Mouse (Mus musculus): Measurements from ENCODE around the gene Serpinb9b.
"Not testable (repeated sequence)": the region's sequence is repeated elsewhere in the genome, so short reads cannot be mapped to it uniquely, and the experiment has no call there.

Gene Serpinb9b

DNA sequence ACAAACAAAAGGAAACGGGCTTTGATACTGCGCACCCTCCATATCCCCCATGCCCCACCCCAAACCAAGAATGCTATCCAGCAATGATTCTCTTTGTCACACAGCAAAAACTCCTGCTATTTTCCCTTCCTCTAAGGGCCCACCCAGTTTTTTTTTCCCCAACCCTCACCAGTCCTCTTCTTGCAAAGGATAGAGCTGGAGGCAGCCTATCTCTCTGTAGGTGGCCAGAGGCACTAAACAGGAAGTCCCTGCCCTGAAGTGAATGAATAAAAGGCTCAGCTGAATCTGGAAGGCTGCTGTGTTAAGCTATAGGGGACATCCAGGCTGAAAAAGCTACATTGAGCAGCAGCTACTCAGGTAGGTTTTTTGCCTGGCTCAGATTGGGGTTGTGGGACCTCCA, at the start of gene Serpinb9b:
Gene Serpinb9b, plus strand, starts transcription at position 173 of the 400 bp plus-strand sequence.
- no peak for DNase-seq (ENCODE audit: low spot score)

DNA sequence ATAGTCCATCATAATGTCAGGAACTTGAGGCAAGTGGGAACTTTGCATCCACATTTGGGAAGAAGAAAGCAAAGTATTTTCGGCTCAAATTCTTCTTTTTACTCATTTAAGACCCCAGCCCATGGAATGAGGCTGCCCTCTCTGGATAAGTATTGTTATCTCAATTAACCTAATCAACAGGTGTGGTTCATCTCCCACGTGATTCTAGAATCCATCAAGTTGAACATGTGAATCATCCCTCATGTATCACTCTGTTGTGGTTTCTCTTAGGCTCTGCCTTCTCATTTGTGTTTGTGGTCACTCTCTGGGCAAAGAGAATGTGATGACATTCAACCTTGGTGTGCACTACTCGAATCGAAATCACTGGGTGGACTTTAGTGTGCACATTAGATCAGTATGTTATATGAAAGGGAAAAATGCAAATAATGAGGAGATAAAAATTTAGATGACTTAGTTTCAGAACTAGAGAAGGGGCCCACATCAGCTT, 44.6 kb upstream of the Serpinb9b start:
- DNase-seq (ENCODE audit: low spot score), result no peak

DNA sequence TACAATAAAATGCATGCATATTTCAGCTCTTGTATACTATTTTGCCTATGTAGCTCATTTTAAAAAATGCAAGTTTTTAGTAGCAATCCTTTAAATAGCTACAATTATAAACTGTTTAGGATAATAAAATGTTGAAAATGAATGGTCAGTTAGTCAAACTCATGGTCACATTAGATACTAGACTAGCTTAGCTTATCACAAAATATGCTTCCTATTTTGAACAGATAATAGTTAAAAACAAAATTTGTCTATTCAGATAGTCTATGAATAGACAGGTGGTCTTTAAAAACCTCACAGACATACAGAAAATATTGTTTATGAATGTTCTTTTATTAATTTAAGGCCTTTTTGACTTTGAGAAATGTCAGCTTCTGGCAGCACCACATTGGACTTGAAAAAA, 41.0 kb upstream of the Serpinb9b start:
- no peak for DNase-seq (ENCODE audit: low spot score)

DNA sequence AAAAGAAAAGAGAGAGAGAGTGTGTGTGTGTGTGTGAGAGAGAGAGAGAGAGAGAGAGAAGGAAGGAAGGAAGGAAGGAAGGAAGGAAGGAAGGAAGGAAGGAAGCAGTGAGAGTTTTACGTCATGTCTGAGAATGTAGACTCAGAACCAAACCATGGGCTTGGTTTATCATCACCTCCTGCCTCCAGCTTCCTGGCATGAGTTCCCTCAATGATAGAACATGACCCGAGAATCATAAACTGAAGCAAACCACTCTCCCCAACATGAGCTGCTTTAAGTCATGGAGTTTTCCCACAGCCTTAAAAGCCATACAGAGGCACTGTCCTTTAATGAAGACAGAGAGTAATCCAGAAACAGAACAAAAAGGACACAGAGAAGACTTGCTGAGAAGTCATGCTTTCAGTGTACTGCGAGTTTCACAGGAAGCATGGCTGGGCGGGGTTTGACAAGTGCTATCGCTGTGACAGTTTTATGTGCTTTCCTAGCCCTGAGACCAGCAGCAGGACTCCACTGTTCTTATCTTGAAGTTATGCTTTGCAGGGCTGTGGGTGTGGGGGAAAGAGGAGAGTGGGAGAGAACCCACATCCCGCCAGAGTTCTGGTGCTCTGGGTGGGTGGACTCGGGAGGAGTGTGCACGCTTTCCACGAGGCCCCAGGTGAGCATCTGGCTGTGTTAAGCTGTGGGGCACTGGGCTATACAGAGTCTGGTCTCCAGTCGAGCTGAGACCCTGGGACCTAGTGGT, 33.9 kb upstream of the Serpinb9b start:
- DNase-seq (ENCODE audit: low spot score), result no peak

DNA sequence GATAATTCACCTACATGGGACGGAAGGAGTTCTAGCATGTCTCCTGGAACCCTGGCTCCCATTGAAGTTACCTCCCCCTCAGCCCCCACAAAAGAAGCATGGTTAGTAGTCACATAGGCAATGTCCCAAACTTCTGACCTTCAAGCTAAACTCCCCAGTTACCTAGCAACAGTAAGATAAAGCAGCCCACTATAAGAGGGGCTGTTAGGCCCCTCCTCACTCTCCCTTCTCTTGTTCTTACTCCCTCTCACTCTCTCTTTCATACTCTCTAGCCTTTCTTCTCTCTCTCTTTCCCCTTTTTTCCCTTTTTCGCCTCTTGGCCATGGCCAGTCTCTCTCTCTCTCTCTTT, 33.3 kb upstream of the Serpinb9b start:
- DNase-seq (ENCODE audit: low spot score), result no peak

DNA sequence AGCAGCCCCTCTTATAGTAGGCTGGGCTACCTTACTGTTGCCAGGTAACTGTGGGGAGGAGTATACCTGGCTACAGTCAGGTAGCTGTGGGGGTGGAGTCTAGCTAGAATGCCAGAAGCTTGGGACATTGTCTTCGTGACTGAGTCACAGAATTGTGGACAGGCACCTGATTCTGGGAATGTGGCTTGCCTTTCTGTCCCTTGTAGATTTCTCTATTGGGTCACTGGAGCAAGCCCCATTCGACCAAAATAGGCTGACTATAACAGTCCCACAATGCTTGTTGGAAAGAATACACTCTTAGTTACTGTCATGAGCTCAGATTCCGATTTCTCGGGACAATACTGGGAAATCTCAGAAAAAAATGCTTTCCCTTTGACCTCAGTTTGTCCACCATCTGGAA, 32.2 kb upstream of the Serpinb9b start:
- no peak for DNase-seq (ENCODE audit: low spot score)

DNA sequence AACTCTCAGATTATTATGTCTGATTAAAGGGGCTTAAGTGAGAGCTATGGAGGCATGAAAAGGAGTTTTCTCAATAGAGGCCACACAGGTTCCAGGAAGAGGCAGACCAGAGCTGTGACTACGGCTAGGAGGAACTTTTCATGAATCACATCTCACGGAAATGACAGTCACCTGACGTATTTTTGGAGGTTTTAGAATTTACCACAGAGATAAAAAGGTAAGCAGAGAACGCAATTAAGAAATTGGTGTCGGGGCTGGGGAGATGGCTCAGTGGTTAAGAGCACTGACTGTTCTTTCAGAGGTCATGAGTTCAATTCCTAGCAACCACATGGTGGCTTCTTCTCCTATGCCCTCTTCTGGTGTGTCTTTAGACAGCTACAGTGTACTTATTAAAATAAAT, 25.9 kb upstream of the Serpinb9b start:
- DNase-seq (ENCODE audit: low spot score), result no peak

DNA sequence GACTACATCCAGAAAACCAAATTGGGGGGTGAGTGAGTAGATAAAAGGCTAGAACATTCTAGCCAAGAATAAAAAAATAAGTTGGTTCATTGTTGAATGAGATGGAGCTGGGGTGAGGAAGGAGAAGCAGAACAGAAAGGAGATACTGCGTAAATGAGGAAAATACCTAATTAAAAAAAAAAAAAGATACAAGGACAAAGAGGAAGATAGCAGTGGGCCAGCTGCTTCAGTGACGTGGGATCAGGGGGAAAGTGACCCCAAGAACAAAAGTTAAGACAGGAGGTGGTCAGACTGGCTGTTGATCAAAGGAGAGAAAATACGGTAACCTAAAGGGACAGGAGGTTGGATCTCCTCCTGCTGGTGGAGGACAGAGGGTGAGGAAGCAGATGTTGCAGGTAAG, 24.3 kb upstream of the Serpinb9b start, which contains the start of gene Serpinb9:
Gene Serpinb9, plus strand, starts transcription at position 301 of the 400 bp plus-strand sequence.
- no peak for DNase-seq (ENCODE audit: low spot score)

DNA sequence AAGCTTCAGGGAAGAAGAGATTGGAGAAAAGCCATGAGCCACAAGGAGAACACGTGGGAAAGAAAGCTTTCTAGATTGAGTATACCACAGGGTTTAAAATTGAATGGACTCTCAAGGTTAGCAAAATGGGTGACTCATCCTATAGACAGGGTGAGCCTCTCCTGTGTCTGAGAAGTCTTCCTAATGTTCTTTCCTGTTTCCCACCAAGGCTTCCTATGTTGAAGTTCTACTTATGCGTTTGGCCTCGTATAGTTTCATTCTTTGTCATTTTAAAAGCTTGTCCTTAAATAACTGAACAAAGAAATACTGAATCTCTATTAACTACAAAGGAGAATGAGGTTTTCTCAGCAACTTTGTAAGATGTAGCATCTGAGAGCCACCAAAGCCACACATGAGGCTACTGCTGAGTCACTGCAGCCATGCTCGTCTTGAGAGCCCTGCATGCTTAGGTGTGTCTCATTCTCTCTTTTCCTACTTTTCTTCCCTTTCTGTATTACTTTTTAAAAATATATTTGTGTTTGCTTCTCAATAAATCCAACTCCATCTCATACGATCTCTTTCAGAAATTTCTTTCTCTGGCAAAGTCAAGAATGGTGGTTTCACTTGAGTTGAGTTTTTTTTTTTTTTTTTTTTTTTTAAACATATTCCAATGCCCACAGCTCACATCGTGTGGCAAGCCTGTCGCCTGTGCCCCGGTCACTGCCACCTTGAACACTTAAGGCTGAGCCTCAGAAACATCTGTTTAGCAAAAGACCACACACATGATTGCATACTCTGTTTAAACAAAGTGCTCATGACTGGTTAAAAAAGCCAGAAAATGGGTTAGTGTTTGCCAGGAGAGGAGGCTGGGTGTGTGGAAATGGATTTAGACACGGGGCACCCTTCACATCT, 23.4 kb upstream of the Serpinb9b start:
- DNase-seq (ENCODE audit: low spot score), result no peak

DNA sequence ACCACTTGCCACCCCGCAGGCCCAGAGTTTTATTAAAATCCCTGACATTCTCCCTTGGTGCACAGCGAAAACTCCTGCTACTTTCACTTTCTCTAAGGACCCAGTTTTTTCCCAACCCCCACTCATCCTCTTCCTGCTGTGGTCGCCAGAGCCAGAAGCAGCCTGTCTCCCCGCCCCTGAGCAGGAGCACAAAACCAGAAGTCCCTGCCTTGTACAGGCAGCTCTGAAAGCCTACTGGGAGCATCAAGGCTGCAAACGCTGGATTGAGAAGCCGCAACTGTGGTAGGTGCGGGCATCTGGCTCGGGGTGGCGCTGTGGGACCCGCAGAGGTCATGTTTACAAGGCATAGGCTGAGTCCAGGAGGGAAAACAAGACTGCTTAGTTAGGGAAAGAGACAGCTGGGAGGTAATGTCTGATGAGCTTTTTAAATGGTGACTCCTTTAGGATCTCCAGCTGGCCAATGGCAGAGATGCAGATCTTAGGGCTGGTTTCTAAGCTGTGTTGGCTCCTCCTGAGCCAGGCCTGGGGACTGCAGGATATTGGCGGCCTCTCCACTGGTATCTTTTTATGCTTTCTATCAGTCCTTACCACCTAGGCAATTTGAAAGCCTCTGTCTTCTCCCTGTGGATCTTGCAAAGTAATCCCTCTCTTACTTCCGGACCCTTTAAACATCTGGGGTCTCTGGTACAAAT, 22.7 kb upstream of the Serpinb9b start:
- peak; percentile 76 for DNase-seq (ENCODE audit: low spot score)

DNA sequence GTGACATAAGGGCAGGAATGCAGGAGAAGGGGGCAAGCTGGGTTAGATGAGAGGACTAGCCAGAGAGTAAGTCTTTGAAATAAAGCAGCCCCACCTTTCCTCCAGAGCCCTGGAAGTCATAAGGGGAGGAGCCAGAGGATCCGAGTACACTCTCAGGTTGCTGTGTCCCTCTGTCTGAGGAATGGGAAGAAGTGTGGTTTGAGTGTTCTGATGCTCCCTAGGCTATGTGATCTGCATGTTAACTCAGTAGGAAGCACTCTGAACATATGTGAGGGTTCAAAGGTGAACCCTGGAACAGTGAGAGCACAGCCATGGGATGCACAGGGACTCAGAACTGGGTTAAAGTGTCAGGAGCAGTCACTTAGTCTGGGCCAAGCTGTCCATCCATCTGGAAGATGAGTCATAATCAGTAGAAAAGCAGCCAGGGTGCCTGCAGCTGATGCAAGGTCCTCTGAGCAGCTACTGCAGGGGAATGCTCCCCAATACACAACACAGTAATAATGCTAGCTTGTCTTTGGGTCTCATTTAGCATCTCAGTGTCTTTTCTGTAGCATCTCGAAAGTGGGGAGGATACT, 21.6 kb upstream of the Serpinb9b start:
- DNase-seq (ENCODE audit: low spot score), result peak; percentile 1

DNA sequence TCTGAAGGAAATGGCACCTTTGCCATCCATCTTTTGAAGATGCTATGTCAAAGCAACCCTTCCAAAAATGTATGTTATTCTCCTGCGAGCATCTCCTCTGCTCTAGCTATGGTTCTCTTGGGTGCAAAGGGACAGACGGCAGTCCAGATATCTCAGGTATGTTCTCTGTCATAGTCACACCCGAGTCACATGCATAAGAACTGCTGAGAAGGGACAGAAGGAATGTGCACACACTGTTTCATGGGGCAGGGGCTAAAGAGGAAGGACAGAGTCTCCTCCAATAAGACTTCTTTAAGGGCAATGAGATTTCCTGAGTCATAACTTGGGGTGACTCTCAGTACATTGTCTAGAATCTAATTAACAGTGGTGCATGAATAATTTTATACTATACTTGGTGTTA, 20.7 kb upstream of the Serpinb9b start:
- no peak for DNase-seq (ENCODE audit: low spot score)

DNA sequence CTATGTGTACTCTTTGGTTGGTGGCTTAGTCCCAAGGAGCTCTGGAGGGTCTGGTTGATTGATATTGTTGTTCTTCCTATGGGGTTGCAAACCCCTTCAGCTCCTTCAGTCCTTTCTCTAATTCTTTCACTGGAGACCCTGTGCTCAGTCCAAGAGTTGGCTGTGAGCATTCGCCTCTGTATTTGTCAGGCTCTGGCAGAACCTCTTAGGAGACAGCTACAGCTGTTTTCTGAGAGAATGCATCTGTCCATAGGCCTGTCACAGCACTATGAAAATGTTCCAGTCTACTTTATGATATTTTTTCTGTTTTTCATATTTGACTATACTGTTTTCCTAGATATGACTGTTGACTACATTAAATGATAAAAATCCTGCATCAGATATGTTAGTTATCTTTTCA, 14.8 kb upstream of the Serpinb9b start:
- DNase-seq (ENCODE audit: low spot score), result no peak

DNA sequence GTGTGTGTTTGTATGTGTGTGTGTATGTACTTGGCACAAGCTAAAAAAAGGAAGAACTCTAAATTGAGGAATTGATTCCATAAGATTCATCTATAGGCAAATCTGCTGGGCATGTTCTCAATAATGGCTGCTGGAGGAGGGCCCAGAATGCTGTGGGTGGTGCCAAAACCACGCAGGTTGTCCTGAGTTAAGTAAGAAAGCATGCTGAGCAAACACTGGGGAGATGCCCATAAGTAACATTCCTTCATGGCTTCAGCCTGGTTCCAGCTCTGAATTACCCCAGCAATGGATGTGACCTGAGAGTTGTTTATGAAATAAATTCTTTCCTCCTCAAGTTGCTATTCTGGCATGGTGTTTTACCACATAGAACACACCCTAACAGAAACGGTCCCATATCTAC, 13.9 kb upstream of the Serpinb9b start:
- no peak for DNase-seq (ENCODE audit: low spot score)

DNA sequence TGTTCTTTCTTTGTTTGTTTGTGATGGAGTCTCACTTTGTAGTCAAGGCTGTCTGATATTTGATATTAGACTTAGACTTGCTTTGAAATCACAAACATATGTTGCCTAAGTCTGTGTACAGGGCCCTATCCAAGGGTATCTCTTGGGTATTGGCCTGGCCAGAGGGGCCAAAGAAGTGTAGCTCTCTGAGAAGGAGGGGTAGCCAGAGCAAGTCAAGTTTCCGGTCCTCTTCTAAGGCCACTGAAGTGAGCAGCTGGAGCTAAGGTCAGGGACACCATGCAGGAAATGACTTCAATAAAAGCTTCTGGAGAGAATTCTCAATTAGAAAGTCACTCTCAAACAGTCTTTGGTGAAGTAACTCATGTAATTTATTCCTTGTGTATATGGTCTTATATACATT, 4.8 kb upstream of the Serpinb9b start:
- no peak for DNase-seq (ENCODE audit: low spot score)

DNA sequence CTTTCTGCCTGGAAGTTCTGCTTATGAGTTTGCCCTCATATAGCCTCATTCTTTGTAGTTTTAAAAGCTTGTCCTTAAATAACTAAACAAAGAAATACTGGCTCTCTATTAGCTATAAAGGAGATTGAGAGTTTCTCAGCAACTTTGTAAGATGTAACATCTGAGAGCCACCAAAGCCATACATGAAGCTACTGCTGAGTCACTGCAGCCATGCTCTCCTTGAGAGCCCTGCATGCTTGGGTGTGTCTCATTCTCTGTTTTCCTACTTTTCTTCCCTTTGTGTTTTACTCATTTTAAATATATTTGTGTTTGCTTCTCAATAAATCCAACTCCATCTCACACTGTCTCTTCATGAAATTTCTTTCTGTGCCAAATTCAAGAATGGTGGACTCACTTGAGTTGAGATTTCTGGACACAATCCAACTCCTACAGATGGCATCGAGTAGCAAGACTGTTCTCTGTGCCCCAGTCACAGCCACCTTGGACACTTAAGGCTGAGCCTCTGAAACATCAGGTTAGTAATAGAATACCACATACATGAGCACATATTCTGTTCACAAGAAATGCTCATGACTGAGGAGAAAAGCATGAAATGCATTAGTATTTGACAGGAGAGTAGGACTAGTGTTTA, 674 bp upstream of the Serpinb9b start:
- DNase-seq (ENCODE audit: low spot score), result no peak

DNA sequence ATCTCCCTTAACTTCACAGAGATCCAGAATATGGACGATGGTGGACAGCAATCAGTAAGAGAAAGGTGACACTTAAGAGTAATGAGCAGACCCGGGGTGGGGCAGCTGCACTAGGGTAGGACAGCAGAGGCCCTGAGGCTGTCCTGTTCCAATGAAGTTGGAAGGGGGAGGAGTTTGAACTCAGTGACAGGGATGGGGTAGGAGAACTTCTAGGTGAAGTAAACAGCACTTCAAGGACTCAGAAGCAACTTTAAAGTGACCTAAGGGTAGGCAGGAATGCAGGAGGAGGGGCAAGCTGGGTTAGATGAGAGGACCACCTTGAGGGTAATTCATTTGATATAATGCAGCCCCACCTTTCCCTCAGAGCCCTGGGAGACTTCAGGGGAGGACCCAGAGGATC, 930 bp downstream of the Serpinb9b start:
- no peak for DNase-seq (ENCODE audit: low spot score)

DNA sequence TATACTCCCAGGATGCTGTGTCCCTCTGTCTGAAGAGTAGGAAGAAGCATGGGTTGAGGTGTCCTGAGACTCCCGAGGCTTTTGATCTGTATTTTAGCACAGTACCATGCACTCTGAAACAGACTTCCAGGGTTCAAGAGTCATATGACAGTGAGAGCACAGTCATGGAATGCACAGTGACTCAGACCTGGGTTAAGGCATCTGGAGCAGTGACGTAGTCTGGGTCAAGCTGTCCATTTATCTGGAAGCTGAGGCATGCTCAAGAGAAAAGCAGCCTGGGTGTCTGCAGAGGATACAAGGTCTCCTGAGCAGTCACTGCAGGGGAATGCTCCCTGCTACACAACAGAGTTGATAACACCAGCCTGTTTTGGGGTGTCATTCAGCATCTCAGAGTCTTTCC, 1.3 kb downstream of the Serpinb9b start:
- no peak for DNase-seq (ENCODE audit: low spot score)

DNA sequence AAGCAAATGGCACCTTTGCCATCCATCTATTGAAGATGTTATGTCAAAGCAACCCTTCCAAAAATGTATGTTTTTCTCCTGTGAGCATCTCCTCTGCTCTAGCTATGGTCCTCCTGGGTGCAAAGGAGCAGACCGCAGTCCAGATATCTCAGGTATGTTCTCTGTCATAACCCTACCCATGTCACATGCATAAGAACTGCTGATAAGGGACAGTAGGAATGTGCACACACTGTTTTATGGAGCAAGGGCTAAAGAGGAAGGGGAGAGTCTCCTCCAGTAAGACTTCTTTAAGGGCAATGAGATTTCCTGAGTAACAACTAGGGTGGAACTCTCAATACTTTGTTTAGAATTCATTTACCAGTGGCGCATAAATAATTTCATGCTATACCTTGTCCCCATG, 2.3 kb downstream of the Serpinb9b start:
- DNase-seq (ENCODE audit: low spot score), result not testable (repeated sequence)

DNA sequence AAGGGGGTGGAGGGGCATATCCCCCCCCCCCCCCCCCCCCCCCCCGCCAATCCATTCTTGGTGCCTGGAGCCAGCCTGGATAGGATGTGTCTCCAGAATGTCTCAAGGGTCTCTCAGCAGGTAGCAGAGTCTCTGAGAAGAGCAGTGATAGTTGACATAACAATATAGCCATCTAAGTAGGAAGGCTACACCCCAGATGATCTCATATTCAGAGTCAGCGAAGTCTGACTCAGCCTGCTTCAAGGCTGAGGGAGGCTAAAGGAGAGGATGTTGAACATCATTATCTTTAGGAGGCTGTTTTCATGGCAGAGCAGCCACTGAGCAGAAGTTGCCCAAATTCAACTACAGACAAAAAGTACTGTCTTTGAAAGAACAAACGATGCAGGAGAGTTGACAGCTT, 3.1 kb downstream of the Serpinb9b start:
- DNase-seq (ENCODE audit: low spot score), result no peak

DNA sequence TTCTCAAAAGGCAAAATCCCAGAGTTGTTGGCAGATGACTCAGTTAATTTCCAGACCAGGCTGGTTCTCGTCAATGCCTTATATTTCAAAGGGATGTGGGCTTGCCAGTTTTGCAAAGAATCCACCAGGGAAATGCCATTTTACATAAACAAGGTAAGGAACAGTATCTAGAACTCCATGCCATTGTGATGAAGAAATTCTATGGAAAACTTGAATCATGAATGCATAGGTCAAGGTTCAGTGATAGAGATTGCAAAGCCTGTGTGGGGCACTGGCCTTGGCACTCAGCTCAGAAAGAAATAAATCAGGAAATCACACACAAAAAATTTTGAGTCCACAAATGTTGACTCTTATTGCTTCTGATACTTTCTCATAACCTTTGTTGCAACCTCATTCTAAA, 8.3 kb downstream of the Serpinb9b start:
- no peak for DNase-seq (ENCODE audit: low spot score)

DNA sequence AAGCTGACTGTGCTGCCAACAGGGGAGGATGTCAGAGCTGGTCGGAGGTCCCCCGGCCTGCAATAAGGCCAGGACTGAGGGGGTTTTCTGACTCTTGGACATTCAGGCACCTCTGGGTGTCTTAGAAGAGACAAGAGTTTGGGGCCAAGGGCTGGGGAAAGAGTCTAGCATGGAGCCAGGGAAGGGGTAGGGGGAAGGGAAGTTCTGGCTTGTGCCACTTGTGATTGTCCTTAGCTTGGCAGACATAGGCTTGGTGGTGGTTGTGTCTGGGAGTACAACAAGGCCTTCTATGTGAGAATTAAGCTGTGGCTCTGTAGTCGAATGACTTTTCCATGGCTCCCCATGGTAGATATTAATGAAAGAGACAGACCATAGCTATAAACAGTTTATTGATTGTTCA, 16.3 kb downstream of the Serpinb9b start:
- DNase-seq (ENCODE audit: low spot score), result no peak

All from embryo, embryonic 10.5 days (tissue).